Mouse (Mus musculus) cerebellum, adult 2 months (tissue): ENCODE data around the gene Cdc14a.

Source experiments
- CTCF ChIP-seq: fragments of 200-500 bp; IDR thresholded peaks from 2 replicates; pipeline ENCODE4 v1.5.1; 2011; ENCODE audit warnings: low read depth, mild to moderate bottlenecking, control low read depth, low read length, moderate library complexity, borderline replicate concordance; ENCODE audit not compliant: insufficient read depth
- POLR2A ChIP-seq: fragments of 200-500 bp; IDR thresholded peaks from 2 replicates; pipeline ENCODE4 v1.6.1; 2011; ENCODE audit warnings: low read length, control low read depth, borderline replicate concordance; ENCODE audit not compliant: insufficient read depth

GRCm38 (mm10) chr3:116288833-116289232 is 135.0 kb downstream of the Cdc14a start:
- TF ChIP-seq CTCF (no peak), POLR2A (no peak)
